Mouse (Mus musculus): ENCODE results near the gene Btaf1.

DNA sequence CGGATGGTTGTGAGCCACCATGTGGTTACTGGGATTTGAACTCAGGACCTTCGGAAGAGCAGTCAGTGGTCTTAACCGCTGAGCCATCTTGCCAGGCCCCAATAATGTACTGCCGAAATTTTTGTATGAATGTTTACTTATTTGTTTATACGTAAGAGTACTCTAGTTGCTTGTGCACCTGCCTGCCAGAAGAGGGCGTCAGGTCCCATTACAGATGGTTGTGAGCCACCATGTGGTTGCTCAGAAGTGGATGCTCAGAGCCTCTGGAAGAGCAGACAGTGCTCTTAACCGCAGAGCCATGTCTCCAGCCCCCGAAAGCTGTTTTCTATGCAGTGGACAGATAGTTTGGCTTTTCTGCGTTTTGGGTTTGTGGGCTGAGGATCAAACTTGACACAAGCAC lies 28.1 kb upstream of the Btaf1 start:
- TF ChIP-seq RCOR1 (conservative IDR thresholded peaks at IDR 0.05; ENCODE audit: low read depth, low read length) (no peak), CTCF (conservative IDR thresholded peaks at IDR 0.05 in 1 of 2, IDR thresholded peaks at IDR 0.05 in 1 of 2; ENCODE audit: low read depth in 2 of 2, low read length in 2 of 2) (peak; percentile 11 to 68; a peak in 2 of 4 replicates), JUND (conservative IDR thresholded peaks at IDR 0.05; ENCODE audit: low read depth, low read length) (no peak), HCFC1 (IDR thresholded peaks at IDR 0.05; ENCODE audit: low read depth, low read length) (no peak), POLR2A (IDR thresholded peaks at IDR 0.05; ENCODE audit: low read depth, low read length) (no peak), EP300 (IDR thresholded peaks at IDR 0.05; ENCODE audit: low read length) (no peak), USF1 (IDR thresholded peaks at IDR 0.05; ENCODE audit: low read depth, low read length) (no peak), IRF4 (IDR thresholded peaks at IDR 0.05; ENCODE audit: low read depth, low read length) (no peak), CHD2 (IDR thresholded peaks at IDR 0.05; ENCODE audit: low read length) (no peak), ZC3H11A (IDR thresholded peaks at IDR 0.05; ENCODE audit: low read depth, low read length) (no peak), MEF2A (IDR thresholded peaks at IDR 0.05; ENCODE audit: borderline replicate concordance, low read depth, low read length) (no peak)
